In genomic region chr4:130667686-130668085, GRCm38 (mm10) we compare ENCODE assay signal across 11 mouse cellular contexts. TPM values are rescaled to one million over a fixed set of nuclear protein-coding genes. Genes with fewer than 3 reads are reported as not detected.
DNase-seq lines count a peak whose midpoint lies in the region; ATAC-seq and TF ChIP-seq lines count a peak whose summit lies in the region.
"Had no signal": no experiment of that assay in that cellular context is flagged by ENCODE, and none has a peak within 500 bp of the region (broad histone marks: within the 10 kb centered on the region; RNA-seq: fewer than 3 reads in every experiment).

No protein-coding gene starts in this region.

- H3K4me2 ChIP-seq in hindbrain, embryonic 15.5 days, result peak overlapping the region; percentile 23; the same call in 1 of the 2 replicates
- peak overlapping the region; percentile 13; the same call in 1 of the 2 replicates for H3K4me2 ChIP-seq in stomach, embryonic 14.5 days (replicated peaks; ENCODE audit: low read depth, low read length)
- no peak overlapping the region for H3K4me2 ChIP-seq in stomach, postnatal 0 days (replicated peaks; ENCODE audit: low read depth)
- H3K4me2 ChIP-seq in stomach, embryonic 16.5 days (ENCODE audit: low read depth, low read length), result 0 out of 2 replicates have a peak overlapping the region, but pooled peaks have one; percentile 4

- WGBS in hindbrain, embryonic 15.5 days, result 68% methylated on average over 2 of the region's 2 CpGs
- WGBS in hindbrain, embryonic 10.5 days, result 78% methylated on average over 2 of the region's 2 CpGs
- 51% methylated on average over 2 of the region's 2 CpGs for WGBS in stomach, embryonic 14.5 days
- 41% methylated on average over 2 of the region's 2 CpGs for WGBS in stomach, postnatal 0 days
- 44% methylated on average over 2 of the region's 2 CpGs for WGBS in stomach, embryonic 16.5 days

- no peak overlapping the region for H3K27ac ChIP-seq in hindbrain, embryonic 15.5 days (replicated peaks)
- no peak overlapping the region for H3K27ac ChIP-seq in hindbrain, embryonic 10.5 days
- no peak overlapping the region for H3K27ac ChIP-seq in stomach, embryonic 14.5 days (ENCODE audit: low read length)
- no peak overlapping the region for H3K27ac ChIP-seq in stomach, postnatal 0 days (replicated peaks)
- H3K27ac ChIP-seq in stomach, embryonic 16.5 days (ENCODE audit: low read length), result no peak overlapping the region
- H3K27ac ChIP-seq: lung, embryonic 15.5 days had no signal

- no peaks in the 10 kb centered on the region for H3K9me3 ChIP-seq in hindbrain, embryonic 15.5 days
- no peaks in the 10 kb centered on the region for H3K9me3 ChIP-seq in hindbrain, embryonic 10.5 days
- no peaks in the 10 kb centered on the region for H3K9me3 ChIP-seq in stomach, embryonic 14.5 days (ENCODE audit: control insufficient read depth, low read depth, low read length)
- H3K9me3 ChIP-seq in stomach, postnatal 0 days (ENCODE audit: control insufficient read depth, low read length), result no peaks in the 10 kb centered on the region
- no peaks in the 10 kb centered on the region for H3K9me3 ChIP-seq in stomach, embryonic 16.5 days (replicated peaks; ENCODE audit: control insufficient read depth, low read length)
- H3K9me3 ChIP-seq: lung, embryonic 15.5 days had no signal

- peaks cover 59% of the 10 kb centered on the region for H3K4me1 ChIP-seq in hindbrain, embryonic 15.5 days (replicated peaks)
- H3K4me1 ChIP-seq in hindbrain, embryonic 10.5 days (replicated peaks), result peaks cover 42% of the 10 kb centered on the region
- H3K4me1 ChIP-seq in stomach, embryonic 14.5 days (ENCODE audit: control insufficient read depth, insufficient read depth, low read length), result peaks cover 22% of the 10 kb centered on the region
- H3K4me1 ChIP-seq in stomach, postnatal 0 days (replicated peaks; ENCODE audit: control insufficient read depth, insufficient read depth), result peaks cover 5% of the 10 kb centered on the region; the same call in 1 of the 2 replicates
- peaks cover 41% of the 10 kb centered on the region for H3K4me1 ChIP-seq in stomach, embryonic 16.5 days (ENCODE audit: control insufficient read depth, insufficient read depth, low read length)

- no peak overlapping the region for H3K9ac ChIP-seq in hindbrain, embryonic 15.5 days
- no peak overlapping the region for H3K9ac ChIP-seq in stomach, embryonic 14.5 days (replicated peaks; ENCODE audit: low read depth, low read length)
- H3K9ac ChIP-seq in stomach, postnatal 0 days (ENCODE audit: low read length), result no peak overlapping the region
- H3K9ac ChIP-seq in stomach, embryonic 16.5 days (ENCODE audit: low read length), result no peak overlapping the region; the same call in 1 of the 2 replicates
- H3K9ac ChIP-seq: lung, embryonic 15.5 days had no signal

- ATAC-seq in hindbrain, embryonic 15.5 days (ENCODE audit: low FRiP score, low read depth), result no peak
- ATAC-seq in stomach, embryonic 14.5 days (ENCODE audit: insufficient number of reproducible peaks, insufficient read depth, low FRiP score, low read depth), result no peak
- no peak for ATAC-seq in stomach, postnatal 0 days (ENCODE audit: low FRiP score, low TSS enrichment)
- no peak for ATAC-seq in stomach, embryonic 16.5 days (ENCODE audit: insufficient read depth, low FRiP score)

- peak; percentile 20 for DNase-seq in adrenal gland, adult 2 months
- no peak for DNase-seq in adrenal gland, adult 8-10 months
- no peak for DNase-seq in hindbrain, embryonic 10.5 days (ENCODE audit: low spot score)
- DNase-seq in stomach, postnatal 0 days (ENCODE audit: low spot score), result no peak
- no peak for DNase-seq in adipocyte (ENCODE audit: low spot score)
- DNase-seq: adrenal gland, postnatal 14 days; gastrocnemius, postnatal 10 days had no signal

- no peak for TF ChIP-seq CTCF in stomach, postnatal 0 days (IDR thresholded peaks at IDR 0.05; ENCODE audit: low read depth)

- peaks cover 17% of the 10 kb centered on the region for H3K36me3 ChIP-seq in hindbrain, embryonic 15.5 days
- peaks cover 62% of the 10 kb centered on the region for H3K36me3 ChIP-seq in hindbrain, embryonic 10.5 days
- peaks cover 19% of the 10 kb centered on the region for H3K36me3 ChIP-seq in stomach, embryonic 14.5 days (ENCODE audit: control insufficient read depth, insufficient read depth, low read length)
- peaks cover 3% of the 10 kb centered on the region for H3K36me3 ChIP-seq in stomach, postnatal 0 days (ENCODE audit: control insufficient read depth, insufficient read depth, low read length)
- peaks cover 14% of the 10 kb centered on the region; the same call in 1 of the 2 replicates for H3K36me3 ChIP-seq in stomach, embryonic 16.5 days (ENCODE audit: control insufficient read depth, insufficient read depth, low read length)

- H3K4me3 ChIP-seq in hindbrain, embryonic 15.5 days, result no peak overlapping the region
- H3K4me3 ChIP-seq in hindbrain, embryonic 10.5 days, result no peak overlapping the region
- no peak overlapping the region for H3K4me3 ChIP-seq in stomach, embryonic 14.5 days (ENCODE audit: low read depth, low read length)
- H3K4me3 ChIP-seq in stomach, postnatal 0 days (ENCODE audit: low read depth, low read length), result no peak overlapping the region
- no peak overlapping the region for H3K4me3 ChIP-seq in stomach, embryonic 16.5 days (replicated peaks; ENCODE audit: low read length)
- H3K4me3 ChIP-seq: lung, embryonic 15.5 days had no signal

- no peaks in the 10 kb centered on the region for H3K27me3 ChIP-seq in hindbrain, embryonic 15.5 days
- H3K27me3 ChIP-seq in hindbrain, embryonic 10.5 days (ENCODE audit: insufficient read depth, poor library complexity, severe bottlenecking), result no peaks in the 10 kb centered on the region
- H3K27me3 ChIP-seq in stomach, embryonic 14.5 days (ENCODE audit: control insufficient read depth, insufficient read depth, low read length), result no peaks in the 10 kb centered on the region
- no peaks in the 10 kb centered on the region for H3K27me3 ChIP-seq in stomach, postnatal 0 days (ENCODE audit: control insufficient read depth, insufficient read depth, low read length)
- H3K27me3 ChIP-seq in stomach, embryonic 16.5 days (ENCODE audit: control insufficient read depth, insufficient read depth, low read length), result no peaks in the 10 kb centered on the region
- H3K27me3 ChIP-seq: lung, embryonic 15.5 days had no signal

- TF ChIP-seq EP300 in stomach, postnatal 0 days (optimal IDR thresholded peaks at IDR 0.05), result no peak

RNA-seq across cellular contexts. Expression of gene Pum1, which starts 4.6 kb away (rescaled TPM):
- total RNA-seq in adrenal gland, adult 2 months (2021), result 10 to 100 TPM; 73.6 to 84.0 TPM
- polyA plus RNA-seq in adrenal gland, adult 2 months (2012; rRNA removed), result 47.7 and 62.4 TPM in 2 replicates
- total RNA-seq in adrenal gland, adult 8-10 months (2022), result 10 to 100 TPM; 62.4 to 92.5 (median 83.2) TPM
- 91.0 and 92.6 TPM in 2 replicates for polyA plus RNA-seq in hindbrain, embryonic 15.5 days (2015; fragmentation: Nextera tagmentation; extraction: Ambion mirVana)
- 103 and 118 TPM in 2 replicates for polyA plus RNA-seq in hindbrain, embryonic 10.5 days (2016; fragmentation: Nextera tagmentation; extraction: Ambion mirVana)
- 106 and 110 TPM in 2 replicates for polyA plus RNA-seq in stomach, embryonic 14.5 days (2014; fragmentation: Nextera tagmentation; extraction: Ambion mirVana)
- polyA plus RNA-seq in stomach, postnatal 0 days (2015; fragmentation: Nextera tagmentation; extraction: Ambion mirVana), result 27.0 and 27.4 TPM in 2 replicates
- 73.3 and 79.7 TPM in 2 replicates for polyA plus RNA-seq in stomach, embryonic 16.5 days (2015; fragmentation: Nextera tagmentation; extraction: Ambion mirVana)
